In the genomic region with DNA sequence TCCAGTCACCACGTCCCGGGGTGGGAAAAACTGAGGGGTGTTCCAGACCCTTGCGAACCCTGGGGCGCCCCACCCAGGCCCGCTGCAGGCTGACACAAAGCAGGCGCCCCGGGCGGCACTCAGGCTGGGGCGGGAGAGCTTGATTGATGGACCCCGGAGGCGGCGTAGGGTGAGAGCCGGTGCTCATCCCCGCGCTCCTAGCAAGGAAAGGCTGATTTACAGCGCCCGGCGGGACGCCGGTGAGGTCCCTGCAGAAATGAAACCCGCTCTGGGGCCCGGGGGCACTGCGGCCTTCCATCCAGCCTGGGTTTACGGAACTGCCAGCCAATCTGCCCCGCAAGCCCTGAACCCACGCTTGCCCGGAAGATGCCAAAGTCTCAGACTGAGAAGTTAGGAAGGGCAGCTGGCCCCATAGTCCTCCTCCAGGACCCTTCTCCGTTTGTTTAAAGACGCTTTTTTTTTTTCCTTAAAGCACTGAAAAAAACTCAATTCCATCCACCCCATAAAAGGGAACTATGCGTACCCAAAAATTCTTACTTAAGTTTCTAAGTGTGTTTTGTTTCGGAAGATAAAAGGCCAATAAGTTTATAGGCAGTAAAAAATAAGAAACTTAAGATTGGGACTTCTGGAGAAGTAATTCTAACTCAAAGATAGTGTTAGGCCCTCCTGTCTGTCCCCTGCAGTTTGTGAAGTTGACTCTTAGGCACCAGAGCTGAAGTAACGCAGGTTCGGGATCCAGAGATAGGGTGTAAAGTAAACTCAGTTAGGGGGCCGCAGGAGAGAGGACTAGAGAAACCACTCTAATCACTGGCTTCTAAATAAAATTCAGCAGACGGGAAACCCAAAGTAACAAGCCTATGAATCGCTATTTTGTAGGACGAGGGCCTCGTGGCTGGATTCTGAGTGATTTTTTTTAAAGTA, we compare ENCODE assay signal across 8 mouse cellular contexts.
DNase-seq lines count a peak whose midpoint lies in the region; ATAC-seq and TF ChIP-seq lines count a peak whose summit lies in the region.

No protein-coding gene starts in this region.

- no peak for ATAC-seq in kidney, postnatal 0 days (replicated peaks; ENCODE audit: low FRiP score, low read depth)
- ATAC-seq in megakaryocyte-erythroid progenitor cell, adult 5-6 weeks (replicated peaks; ENCODE audit: low FRiP score, low TSS enrichment, poor library complexity, severe bottlenecking) = 0 out of 2 replicates have a peak, but pooled peaks have one; percentile 36

- H3K4me1 ChIP-seq in bone marrow macrophage, adult 2 months (ENCODE audit: control insufficient read depth, insufficient read depth, low read length) = peaks cover 10% of the 10 kb centered on the region
- H3K4me1 ChIP-seq in heart, adult 2 months (ENCODE audit: control insufficient read depth, insufficient read depth, low read length) = peaks cover 1% of the 10 kb centered on the region; the same call in 1 of the 2 replicates
- H3K4me1 ChIP-seq in kidney, postnatal 0 days (replicated peaks; ENCODE audit: insufficient read depth, low read length) = peaks cover 13% of the 10 kb centered on the region

- 0 out of 2 replicates have a peak overlapping the region, but pooled peaks have one; percentile 8 for H3K4me3 ChIP-seq in bone marrow macrophage, adult 2 months (ENCODE audit: insufficient read depth, low read length)
- peak overlapping the region; percentile 41 for H3K4me3 ChIP-seq in heart, adult 2 months
- peak overlapping the region; percentile 29; the same call in 1 of the 2 replicates for H3K4me3 ChIP-seq in kidney, postnatal 0 days (replicated peaks; ENCODE audit: low read depth, low read length)

- peak; percentile 38 for DNase-seq in adrenal gland, postnatal 10 days
- no peak for DNase-seq in adrenal gland, adult 18-20 months (ENCODE audit: low spot score in 2 of 2)
- peak; percentile 53 to 70 for DNase-seq in heart, adult 2 months
- peak; percentile 74 for DNase-seq in kidney, postnatal 0 days (ENCODE audit: low spot score)
- peak; percentile 37 for DNase-seq in testis, postnatal 14 days (ENCODE audit: low spot score)
- no peak for DNase-seq in ovary, adult 18-20 months (ENCODE audit: low spot score)

- no peaks in the 10 kb centered on the region for H3K9me3 ChIP-seq in kidney, postnatal 0 days (replicated peaks; ENCODE audit: low read length)

- TF ChIP-seq POLR2A in bone marrow macrophage, adult 2 months (IDR thresholded peaks at IDR 0.05; ENCODE audit: borderline replicate concordance, low read depth, low read length) = no peak
- TF ChIP-seq POLR2A in heart, adult 2 months (IDR thresholded peaks at IDR 0.05; ENCODE audit: insufficient read depth, low read depth, low read length) = no peak

- intact Hi-C loops in heart, adult 2 months (cut with DNase I) = loop anchor here (1.0 to 5.0 kb wide), 5 partner anchors 132 to 490 kb away; no protein-coding TSS in a partner anchor

- no peaks in the 10 kb centered on the region for H3K79me2 ChIP-seq in heart, adult 2 months (replicated peaks; ENCODE audit: control insufficient read depth, insufficient read depth, low read length)

- peak overlapping the region; percentile 66 for H3K4me2 ChIP-seq in kidney, postnatal 0 days (ENCODE audit: low read length)

- no peak for TF ChIP-seq CTCF in bone marrow macrophage, adult 2 months (IDR thresholded peaks at IDR 0.05; ENCODE audit: low read depth, low read length)
- TF ChIP-seq CTCF in heart, adult 2 months (IDR thresholded peaks at IDR 0.05) = no peak
- no peak for TF ChIP-seq CTCF in kidney, postnatal 0 days (IDR thresholded peaks at IDR 0.05; ENCODE audit: low read depth)

- H3K36me3 ChIP-seq in heart, adult 2 months (ENCODE audit: control insufficient read depth, insufficient read depth, low read length) = no peaks in the 10 kb centered on the region
- no peaks in the 10 kb centered on the region for H3K36me3 ChIP-seq in kidney, postnatal 0 days (ENCODE audit: insufficient read depth, low read length)

- 25% methylated on average over 38 of the region's 38 CpGs for WGBS in heart, adult 2 months
- WGBS in kidney, postnatal 0 days = 15% methylated on average over 38 of the region's 38 CpGs

- TF ChIP-seq EP300 in heart, adult 2 months (IDR thresholded peaks at IDR 0.05; ENCODE audit: insufficient read depth, low read depth, low read length) = no peak

- H3K27ac ChIP-seq in bone marrow macrophage, adult 2 months (ENCODE audit: insufficient read depth, low read depth, low read length) = no peak overlapping the region
- H3K27ac ChIP-seq in heart, adult 2 months = peak overlapping the region; percentile 70
- H3K27ac ChIP-seq in kidney, postnatal 0 days = peak overlapping the region; percentile 95

- peak overlapping the region; percentile 24 for H3K9ac ChIP-seq in heart, adult 2 months (ENCODE audit: low read depth, low read length)
- peak overlapping the region; percentile 55 for H3K9ac ChIP-seq in kidney, postnatal 0 days (ENCODE audit: low read depth, low read length)

- peaks cover 3% of the 10 kb centered on the region for H3K27me3 ChIP-seq in heart, adult 2 months (ENCODE audit: control insufficient read depth, insufficient read depth, low read length)
- no peaks in the 10 kb centered on the region for H3K27me3 ChIP-seq in kidney, postnatal 0 days (ENCODE audit: insufficient read depth, low read length)

Comparison
In these comparisons a context has a peak if more than half of its experiments do, and no peak if none do; other contexts are left out.
1. DNase-seq: peak in adrenal gland, postnatal 10 days (single experiment), heart, adult 2 months (2 of 2), kidney, postnatal 0 days (single experiment) and testis, postnatal 14 days (single experiment); none in adrenal gland, adult 18-20 months (0 of 2) and ovary, adult 18-20 months (single experiment).
2. Peak in every context shown above with its lines, with median percentiles within 50 percentile points of each other: H3K4me3 ChIP-seq.